Mouse (Mus musculus): Measurements from ENCODE around the gene Zfp488.

Zfp488 gene

GRCm38 (mm10) chr14:33978604-33979059, at the start of gene Zfp488:
Gene Zfp488, minus strand, starts transcription at chr14:33978764.
- DNase-seq (ENCODE audit: extremely low read depth, low read depth, low spot score): no peak

- no peak for DNase-seq (ENCODE audit: extremely low read depth, low read depth, low spot score)
Measured at GRCm38 (mm10) chr14:34026710-34027109, 48.1 kb upstream of the Zfp488 start.

GRCm38 (mm10) chr14:34016938-34017337, 38.4 kb upstream of the Zfp488 start:
- no peak for DNase-seq (ENCODE audit: extremely low read depth, low read depth, low spot score)

GRCm38 (mm10) chr14:34016381-34016780, 37.8 kb upstream of the Zfp488 start, which contains the start of gene Gm5460:
Gene Gm5460, plus strand, starts transcription at chr14:34016758.
- DNase-seq (ENCODE audit: extremely low read depth, low read depth, low spot score): no peak

GRCm38 (mm10) chr14:34015063-34015462, 36.5 kb upstream of the Zfp488 start, which contains the start of gene Gm30083:
Gene Gm30083, minus strand, starts transcription at chr14:34015182.
- DNase-seq (ENCODE audit: extremely low read depth, low read depth, low spot score): no peak

- DNase-seq (ENCODE audit: extremely low read depth, low read depth, low spot score): no peak
Measured at GRCm38 (mm10) chr14:34002358-34002757, 23.8 kb upstream of the Zfp488 start.

- no peak for DNase-seq (ENCODE audit: extremely low read depth, low read depth, low spot score)
Measured at GRCm38 (mm10) chr14:34001445-34001844, 22.9 kb upstream of the Zfp488 start.

- no peak for DNase-seq (ENCODE audit: extremely low read depth, low read depth, low spot score)
Measured at GRCm38 (mm10) chr14:34000076-34000475, 21.5 kb upstream of the Zfp488 start.

- no peak for DNase-seq (ENCODE audit: extremely low read depth, low read depth, low spot score)
Measured at GRCm38 (mm10) chr14:33997427-33997826, 18.9 kb upstream of the Zfp488 start.

- no peak for DNase-seq (ENCODE audit: extremely low read depth, low read depth, low spot score)
Measured at GRCm38 (mm10) chr14:33993521-33994289, 15.1 kb upstream of the Zfp488 start.

- DNase-seq (ENCODE audit: extremely low read depth, low read depth, low spot score): no peak
Measured at GRCm38 (mm10) chr14:33993051-33993450, 14.5 kb upstream of the Zfp488 start.

GRCm38 (mm10) chr14:33991971-33992370, 13.4 kb upstream of the Zfp488 start:
- no peak for DNase-seq (ENCODE audit: extremely low read depth, low read depth, low spot score)

- no peak for DNase-seq (ENCODE audit: extremely low read depth, low read depth, low spot score)
Measured at GRCm38 (mm10) chr14:33989201-33989600, 10.6 kb upstream of the Zfp488 start.

- DNase-seq (ENCODE audit: extremely low read depth, low read depth, low spot score): no peak
Measured at GRCm38 (mm10) chr14:33977748-33978147, 816 bp downstream of the Zfp488 start.

GRCm38 (mm10) chr14:33974752-33975151, 3.8 kb downstream of the Zfp488 start:
- DNase-seq (ENCODE audit: extremely low read depth, low read depth, low spot score): no peak

GRCm38 (mm10) chr14:33972679-33973078, 5.9 kb downstream of the Zfp488 start:
- DNase-seq (ENCODE audit: extremely low read depth, low read depth, low spot score): no peak

GRCm38 (mm10) chr14:33965675-33966074, 12.9 kb downstream of the Zfp488 start:
- no peak for DNase-seq (ENCODE audit: extremely low read depth, low read depth, low spot score)

- DNase-seq (ENCODE audit: extremely low read depth, low read depth, low spot score): no peak
Measured at GRCm38 (mm10) chr14:33959341-33959740, 19.2 kb downstream of the Zfp488 start.

- DNase-seq (ENCODE audit: extremely low read depth, low read depth, low spot score): no peak
Measured at GRCm38 (mm10) chr14:33958841-33959240, 19.7 kb downstream of the Zfp488 start.

GRCm38 (mm10) chr14:33958186-33958585, 20.4 kb downstream of the Zfp488 start:
- no peak for DNase-seq (ENCODE audit: extremely low read depth, low read depth, low spot score)

GRCm38 (mm10) chr14:33956055-33956454, 22.5 kb downstream of the Zfp488 start:
- no peak for DNase-seq (ENCODE audit: extremely low read depth, low read depth, low spot score)

- DNase-seq (ENCODE audit: extremely low read depth, low read depth, low spot score): no peak
Measured at GRCm38 (mm10) chr14:33953761-33954160, 24.8 kb downstream of the Zfp488 start, which contains the start of gene Rbp3. Gene Rbp3, plus strand, starts transcription at chr14:33954003.

All from fat pad, adult 2 months (tissue).